ENCODE assay signal across 18 mouse cellular contexts in the genomic region with DNA sequence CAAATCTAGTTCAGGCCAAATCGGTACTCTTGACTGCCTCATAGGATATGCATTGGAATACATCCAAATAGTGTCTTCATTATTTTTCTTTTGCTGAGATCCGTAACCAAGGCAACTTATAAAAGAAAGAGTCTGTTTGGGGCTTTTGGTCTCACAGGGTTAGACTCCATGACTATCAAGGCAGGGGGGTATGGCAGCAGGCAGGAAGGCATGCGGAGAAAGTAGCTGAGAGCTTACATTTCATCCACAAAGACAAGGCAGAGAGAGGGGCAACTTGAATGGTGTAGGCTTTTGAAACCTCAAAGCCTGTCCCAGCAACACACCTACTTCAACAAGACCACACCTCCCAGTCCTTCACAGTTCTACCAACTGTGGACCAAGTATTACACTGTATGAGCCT. TPM values are rescaled to one million over a fixed set of nuclear protein-coding genes. Genes with fewer than 3 reads are reported as not detected.
DNase-seq lines count a peak whose midpoint lies in the region; ATAC-seq and TF ChIP-seq lines count a peak whose summit lies in the region.
"Had no signal": no experiment of that assay in that cellular context is flagged by ENCODE, and none has a peak within 500 bp of the region (broad histone marks: within the 10 kb centered on the region; RNA-seq: fewer than 3 reads in every experiment).

No protein-coding gene starts in this region.

- no peak overlapping the region for H3K27ac ChIP-seq in forebrain, postnatal 0 days (ENCODE audit: low read depth, low read length)
- H3K27ac ChIP-seq in forebrain, embryonic 13.5 days = no peak overlapping the region
- no peak overlapping the region for H3K27ac ChIP-seq in midbrain, embryonic 14.5 days (replicated peaks; ENCODE audit: low read depth, low read length)
- H3K27ac ChIP-seq in midbrain, embryonic 15.5 days = no peak overlapping the region
- H3K27ac ChIP-seq: forebrain, embryonic 10.5 days; forebrain, embryonic 15.5 days; hindbrain, embryonic 12.5 days; intestine, embryonic 15.5 days had no signal

- peak; percentile 12 for DNase-seq in forebrain, postnatal 0 days
- DNase-seq in midbrain, embryonic 14.5 days = peak; percentile 8
- peak; percentile 59 for DNase-seq in Patski (ENCODE audit: low read depth, low spot score)
- no peak for DNase-seq in spleen, adult 12 weeks (ENCODE audit: low spot score)
- DNase-seq: adrenal gland, adult 8-10 months; adrenal gland, postnatal 36 days; cerebellum, adult 11 months; cerebellum, postnatal 36 days; gastrocnemius, postnatal 10 days; heart, adult 18-20 months had no signal

- H3K4me3 ChIP-seq in forebrain, postnatal 0 days (ENCODE audit: low read depth, low read length) = no peak overlapping the region
- no peak overlapping the region for H3K4me3 ChIP-seq in forebrain, embryonic 13.5 days
- H3K4me3 ChIP-seq in midbrain, embryonic 14.5 days (replicated peaks; ENCODE audit: low read depth, low read length) = no peak overlapping the region
- no peak overlapping the region for H3K4me3 ChIP-seq in midbrain, embryonic 15.5 days
- H3K4me3 ChIP-seq: erythroblast, embryonic 14.5 days; forebrain, embryonic 10.5 days; forebrain, embryonic 15.5 days; hindbrain, embryonic 12.5 days; intestine, embryonic 15.5 days had no signal

- H3K4me2 ChIP-seq in forebrain, postnatal 0 days (ENCODE audit: low read depth) = no peak overlapping the region
- H3K4me2 ChIP-seq in forebrain, embryonic 13.5 days = no peak overlapping the region
- H3K4me2 ChIP-seq in midbrain, embryonic 14.5 days (ENCODE audit: low read length) = no peak overlapping the region
- H3K4me2 ChIP-seq in midbrain, embryonic 15.5 days = no peak overlapping the region
- H3K4me2 ChIP-seq: forebrain, embryonic 15.5 days; heart, embryonic 11.5 days; hindbrain, embryonic 12.5 days; intestine, embryonic 15.5 days had no signal

- in situ Hi-C loops in Patski (cut with MboI; ENCODE audit: low pct_unique_long_range_greater_than_20kb) = loop anchor here (10.0 kb wide), 1 partner anchor 421 kb away; no protein-coding TSS in a partner anchor

- CTCF ChIA-PET in Patski (lab: Charles Lee) = no interaction called here

- H3K4me1 ChIP-seq in forebrain, postnatal 0 days (ENCODE audit: insufficient read depth) = peaks cover 14% of the 10 kb centered on the region; the same call in 1 of the 2 replicates
- peaks cover 35% of the 10 kb centered on the region for H3K4me1 ChIP-seq in forebrain, embryonic 13.5 days
- H3K4me1 ChIP-seq in midbrain, embryonic 14.5 days (ENCODE audit: control insufficient read depth, insufficient read depth, low read length) = 0 out of 2 replicates have a peak, but pooled peaks cover 10% of the 10 kb centered on the region
- peaks cover 15% of the 10 kb centered on the region for H3K4me1 ChIP-seq in midbrain, embryonic 15.5 days

- H3K9ac ChIP-seq in forebrain, postnatal 0 days = no peak overlapping the region
- no peak overlapping the region for H3K9ac ChIP-seq in forebrain, embryonic 13.5 days
- H3K9ac ChIP-seq in midbrain, embryonic 14.5 days (replicated peaks; ENCODE audit: low read length) = no peak overlapping the region
- H3K9ac ChIP-seq in midbrain, embryonic 15.5 days = no peak overlapping the region
- H3K9ac ChIP-seq: forebrain, embryonic 15.5 days; hindbrain, embryonic 12.5 days; intestine, embryonic 15.5 days had no signal

- no peak for ATAC-seq in forebrain, postnatal 0 days
- ATAC-seq in forebrain, embryonic 13.5 days = no peak
- no peak for ATAC-seq in midbrain, embryonic 14.5 days (ENCODE audit: low FRiP score, low TSS enrichment)
- no peak for ATAC-seq in midbrain, embryonic 15.5 days (replicated peaks)
- ATAC-seq in Patski = no peak
- ATAC-seq: forebrain, embryonic 15.5 days; intestine, embryonic 15.5 days had no signal

- H3K27me3 ChIP-seq in forebrain, postnatal 0 days (ENCODE audit: insufficient read depth, low read length) = no peaks in the 10 kb centered on the region
- no peaks in the 10 kb centered on the region for H3K27me3 ChIP-seq in forebrain, embryonic 13.5 days
- H3K27me3 ChIP-seq in midbrain, embryonic 14.5 days (ENCODE audit: control insufficient read depth, insufficient read depth, low read length) = no peaks in the 10 kb centered on the region
- H3K27me3 ChIP-seq in midbrain, embryonic 15.5 days (replicated peaks) = no peaks in the 10 kb centered on the region
- no peaks in the 10 kb centered on the region for H3K27me3 ChIP-seq in Patski
- H3K27me3 ChIP-seq: forebrain, embryonic 15.5 days; hindbrain, embryonic 12.5 days; intestine, embryonic 15.5 days had no signal

- no peak for TF ChIP-seq CTCF in forebrain, postnatal 0 days (IDR thresholded peaks at IDR 0.05; ENCODE audit: low read depth)
- no peak for TF ChIP-seq CTCF in Patski (IDR thresholded peaks at IDR 0.05)

- H3K36me3 ChIP-seq in forebrain, postnatal 0 days (ENCODE audit: insufficient read depth) = no peaks in the 10 kb centered on the region
- peaks cover 2% of the 10 kb centered on the region for H3K36me3 ChIP-seq in forebrain, embryonic 13.5 days (ENCODE audit: poor library complexity, severe bottlenecking)
- H3K36me3 ChIP-seq in midbrain, embryonic 14.5 days (ENCODE audit: control insufficient read depth, insufficient read depth, low read length) = no peaks in the 10 kb centered on the region
- no peaks in the 10 kb centered on the region for H3K36me3 ChIP-seq in midbrain, embryonic 15.5 days (replicated peaks)
- H3K36me3 ChIP-seq: forebrain, embryonic 15.5 days had no signal

- POLR2A ChIA-PET in Patski (lab: Charles Lee) = interaction anchor here (4.9 kb wide), 1 partner anchor 125 kb away, joined by 15 read pairs; no protein-coding TSS in a partner anchor

- no peaks in the 10 kb centered on the region for H3K9me3 ChIP-seq in forebrain, postnatal 0 days (ENCODE audit: low read length)
- H3K9me3 ChIP-seq in forebrain, embryonic 13.5 days (replicated peaks) = no peaks in the 10 kb centered on the region
- H3K9me3 ChIP-seq in midbrain, embryonic 14.5 days (ENCODE audit: control insufficient read depth, low read length) = no peaks in the 10 kb centered on the region
- no peaks in the 10 kb centered on the region for H3K9me3 ChIP-seq in midbrain, embryonic 15.5 days
- H3K9me3 ChIP-seq: forebrain, embryonic 10.5 days; forebrain, embryonic 15.5 days; hindbrain, embryonic 12.5 days; intestine, embryonic 15.5 days had no signal

- WGBS in forebrain, postnatal 0 days = 26% methylated on average over 3 of the region's 3 CpGs
- WGBS in forebrain, embryonic 13.5 days = 45% methylated on average over 3 of the region's 3 CpGs
- 47% methylated on average over 3 of the region's 3 CpGs for WGBS in midbrain, embryonic 14.5 days
- 38% methylated on average over 3 of the region's 3 CpGs for WGBS in midbrain, embryonic 15.5 days

RNA-seq across cellular contexts. Expression of gene Pofut2, which starts 3.3 kb away (rescaled TPM):
- total RNA-seq in forebrain, postnatal 0 days (2014; rRNA removed) = 36.5 and 39.0 TPM in 2 replicates
- polyA plus RNA-seq in forebrain, postnatal 0 days (2015; fragmentation: Nextera tagmentation; extraction: Ambion mirVana) = 34.3 and 38.3 TPM in 2 replicates
- 46.6 and 52.8 TPM in 2 replicates for polyA plus RNA-seq in forebrain, embryonic 13.5 days (2015; fragmentation: Nextera tagmentation; extraction: Ambion mirVana)
- polyA plus RNA-seq in midbrain, embryonic 14.5 days (2014; fragmentation: Nextera tagmentation; extraction: Ambion mirVana) = 43.4 and 52.0 TPM in 2 replicates
- 58.0 and 59.2 TPM in 2 replicates for polyA plus RNA-seq in midbrain, embryonic 15.5 days (2015; fragmentation: Nextera tagmentation; extraction: Ambion mirVana)
- polyA plus RNA-seq in Patski (2021) = 121 TPM
